Mouse (Mus musculus): ENCODE measurements around the gene Tnrc6c. TPM values are rescaled to one million over a fixed set of nuclear protein-coding genes. Genes with fewer than 3 reads are reported as not detected.
A peak's percentile ranks its signal among the peaks of the same experiment; 100 is the strongest.
"Not testable (repeated sequence)": the region's sequence is repeated elsewhere in the genome, so short reads cannot be mapped to it uniquely, and the experiment has no call there.

Tnrc6c gene
- polyA plus RNA-seq, 1 experiment from 2014 or later: 8.9 TPM

DNA sequence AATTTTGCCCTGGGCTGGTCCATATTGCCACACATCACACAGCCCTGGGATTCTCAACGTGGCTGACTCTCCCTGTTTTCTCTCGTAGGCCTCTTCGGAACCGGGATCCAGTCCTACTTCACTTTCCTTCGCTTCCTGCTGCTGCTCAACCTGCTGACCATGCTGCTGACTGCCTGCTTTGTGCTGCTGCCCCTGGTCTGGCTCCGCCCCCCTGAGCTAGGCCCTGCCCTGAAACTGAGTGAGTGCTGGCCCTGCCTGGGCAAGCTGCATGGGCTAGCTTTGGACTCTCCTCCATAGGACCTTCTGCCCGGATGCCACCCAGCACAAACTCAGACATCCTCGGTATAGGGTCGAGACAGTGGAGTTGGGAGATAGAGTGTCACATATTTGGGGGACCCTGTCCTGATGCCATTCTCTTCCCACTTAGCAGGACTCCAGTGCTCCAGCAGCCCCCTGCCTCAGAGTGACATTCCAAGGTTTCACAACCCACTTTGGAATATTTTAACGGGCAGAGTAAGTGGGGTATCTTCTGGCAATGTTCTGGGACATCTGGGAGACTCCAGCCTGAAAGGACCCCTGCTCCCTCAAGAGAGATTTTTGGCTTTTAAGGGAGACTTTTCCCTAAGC lies 129.7 kb downstream of the Tnrc6c start:
- TF ChIP-seq CTCF (IDR thresholded peaks at IDR 0.05) (no peak), EP300 (IDR thresholded peaks at IDR 0.05) (no peak)
- ATAC-seq (no peak), DNase-seq (ENCODE audit: low spot score) (peak; percentile 56)
- Histone ChIP-seq H3K4me2 (replicated peaks; ENCODE audit: low read depth, low read length) (peak overlapping the region; percentile 87), H3K27me3 (replicated peaks; ENCODE audit: insufficient read depth, low read length) (no peaks in the 10 kb centered on the region), H3K9ac (replicated peaks; ENCODE audit: low read depth) (no peak overlapping the region), H3K9me3 (ENCODE audit: low read length) (no peaks in the 10 kb centered on the region), H3K4me3 (ENCODE audit: low read depth, low read length) (no peak overlapping the region), H3K27ac (ENCODE audit: low read length) (no peak overlapping the region), H3K36me3 (ENCODE audit: insufficient read depth, low read length) (no peaks in the 10 kb centered on the region), H3K4me1 (ENCODE audit: insufficient read depth, low read depth, low read length) (peaks cover 26% of the 10 kb centered on the region; the same call in 1 of the 2 replicates)
- 40% methylated on average over 10 of the region's 10 CpGs for WGBS

DNA sequence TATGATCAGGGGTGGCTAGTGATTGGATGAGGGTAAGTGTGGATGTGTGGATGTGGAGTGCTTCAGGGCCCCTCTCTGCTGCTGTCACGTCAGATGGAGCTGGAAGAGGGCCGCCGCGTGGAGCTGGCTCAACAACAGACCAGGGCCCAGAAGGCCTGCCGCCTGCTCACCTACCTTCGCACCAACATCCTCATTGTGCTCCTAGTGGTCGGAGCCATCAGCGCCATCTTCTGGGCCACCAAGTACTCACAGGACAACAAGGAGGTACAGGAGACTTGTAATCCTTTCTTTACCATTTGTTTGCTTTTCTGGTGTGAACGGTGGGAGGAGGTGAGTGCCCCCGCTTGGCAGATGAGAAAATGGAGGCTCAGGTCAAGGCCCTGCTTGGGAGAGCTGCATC lies 132.2 kb downstream of the Tnrc6c start:
- H3K27me3 ChIP-seq (replicated peaks; ENCODE audit: insufficient read depth, low read length): no peaks in the 10 kb centered on the region
- no peak overlapping the region for H3K4me2 ChIP-seq (replicated peaks; ENCODE audit: low read depth, low read length)
- no peak overlapping the region for H3K27ac ChIP-seq (ENCODE audit: low read length)
- DNase-seq (ENCODE audit: low spot score) (peak; percentile 72), ATAC-seq (no peak)
- 10% methylated on average over 10 of the region's 10 CpGs for WGBS
- no peaks in the 10 kb centered on the region for H3K9me3 ChIP-seq (ENCODE audit: low read length)
- peak; percentile 86 for TF ChIP-seq CTCF (IDR thresholded peaks at IDR 0.05)
- TF ChIP-seq EP300 (IDR thresholded peaks at IDR 0.05): no peak
- H3K36me3 ChIP-seq (ENCODE audit: insufficient read depth, low read length): no peaks in the 10 kb centered on the region
- H3K9ac ChIP-seq (replicated peaks; ENCODE audit: low read depth): no peak overlapping the region
- no peak overlapping the region for H3K4me3 ChIP-seq (ENCODE audit: low read depth, low read length)
- H3K4me1 ChIP-seq (ENCODE audit: insufficient read depth, low read depth, low read length): peaks cover 18% of the 10 kb centered on the region; the same call in 1 of the 2 replicates

DNA sequence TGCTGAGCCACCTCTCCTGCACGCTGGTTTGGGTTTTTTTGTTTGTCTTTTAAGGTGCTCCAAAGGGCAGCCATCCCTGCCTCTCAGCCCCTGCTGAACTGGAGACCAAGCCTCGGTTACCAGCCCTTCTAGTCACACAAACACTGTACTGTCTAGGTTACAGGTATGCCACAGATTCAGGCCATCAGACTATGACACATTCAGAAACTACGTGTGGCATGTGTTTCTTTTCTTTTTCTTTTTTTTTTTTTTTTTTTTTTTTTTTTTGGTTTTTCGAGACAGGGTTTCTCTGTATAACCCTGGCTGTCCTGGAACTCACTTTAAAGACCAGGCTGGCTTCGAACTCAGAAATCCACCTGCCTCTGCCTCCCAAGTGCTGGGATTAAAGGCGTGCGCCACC lies 134.4 kb downstream of the Tnrc6c start:
- H3K27ac ChIP-seq (ENCODE audit: low read length); H3K4me3 ChIP-seq (ENCODE audit: low read depth, low read length); H3K27me3 ChIP-seq (replicated peaks; ENCODE audit: insufficient read depth, low read length); H3K4me2 ChIP-seq (replicated peaks; ENCODE audit: low read depth, low read length); DNase-seq (ENCODE audit: low spot score); H3K36me3 ChIP-seq (ENCODE audit: insufficient read depth, low read length); H3K9me3 ChIP-seq (ENCODE audit: low read length); H3K9ac ChIP-seq (replicated peaks; ENCODE audit: low read depth); H3K4me1 ChIP-seq (ENCODE audit: insufficient read depth, low read depth, low read length); ATAC-seq: not testable (repeated sequence)
- WGBS: 70% methylated on average over 7 of the region's 7 CpGs

DNA sequence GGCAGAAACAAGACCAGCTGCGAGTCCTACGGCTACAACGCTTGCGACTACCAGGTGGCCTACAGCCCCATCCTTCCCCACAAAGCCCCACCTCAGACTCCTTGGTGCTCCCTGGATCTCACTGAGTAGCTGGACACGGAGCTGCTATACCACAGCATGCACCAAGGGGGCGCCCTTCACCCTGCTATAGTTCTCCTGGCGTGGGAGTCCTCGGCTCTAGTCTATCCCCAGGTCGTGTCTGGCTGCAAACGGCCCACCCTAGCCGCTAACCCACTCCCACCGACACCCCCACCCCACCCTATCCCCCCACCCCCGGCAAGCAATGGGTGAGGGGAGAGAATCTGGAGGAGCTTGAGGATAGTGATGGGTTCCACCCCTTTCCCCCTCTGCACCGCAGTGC lies 136.2 kb downstream of the Tnrc6c start:
- WGBS: 5% methylated on average over 14 of the region's 14 CpGs
- Histone ChIP-seq H3K27me3 (replicated peaks; ENCODE audit: insufficient read depth, low read length) (no peaks in the 10 kb centered on the region), H3K4me2 (replicated peaks; ENCODE audit: low read depth, low read length) (peak overlapping the region; percentile 52), H3K4me3 (ENCODE audit: low read depth, low read length) (0 out of 2 replicates have a peak overlapping the region, but pooled peaks have one; percentile 5), H3K9ac (replicated peaks; ENCODE audit: low read depth) (no peak overlapping the region), H3K9me3 (ENCODE audit: low read length) (no peaks in the 10 kb centered on the region), H3K36me3 (ENCODE audit: insufficient read depth, low read length) (no peaks in the 10 kb centered on the region), H3K27ac (ENCODE audit: low read length) (0 out of 2 replicates have a peak overlapping the region, but pooled peaks have one; percentile 38), H3K4me1 (ENCODE audit: insufficient read depth, low read depth, low read length) (0 out of 2 replicates have a peak, but pooled peaks cover 2% of the 10 kb centered on the region)
- peak; percentile 89 for TF ChIP-seq CTCF (IDR thresholded peaks at IDR 0.05)
- TF ChIP-seq EP300 (IDR thresholded peaks at IDR 0.05): no peak
- DNase-seq (ENCODE audit: low spot score): peak; percentile 79
- ATAC-seq: peak; percentile 51

DNA sequence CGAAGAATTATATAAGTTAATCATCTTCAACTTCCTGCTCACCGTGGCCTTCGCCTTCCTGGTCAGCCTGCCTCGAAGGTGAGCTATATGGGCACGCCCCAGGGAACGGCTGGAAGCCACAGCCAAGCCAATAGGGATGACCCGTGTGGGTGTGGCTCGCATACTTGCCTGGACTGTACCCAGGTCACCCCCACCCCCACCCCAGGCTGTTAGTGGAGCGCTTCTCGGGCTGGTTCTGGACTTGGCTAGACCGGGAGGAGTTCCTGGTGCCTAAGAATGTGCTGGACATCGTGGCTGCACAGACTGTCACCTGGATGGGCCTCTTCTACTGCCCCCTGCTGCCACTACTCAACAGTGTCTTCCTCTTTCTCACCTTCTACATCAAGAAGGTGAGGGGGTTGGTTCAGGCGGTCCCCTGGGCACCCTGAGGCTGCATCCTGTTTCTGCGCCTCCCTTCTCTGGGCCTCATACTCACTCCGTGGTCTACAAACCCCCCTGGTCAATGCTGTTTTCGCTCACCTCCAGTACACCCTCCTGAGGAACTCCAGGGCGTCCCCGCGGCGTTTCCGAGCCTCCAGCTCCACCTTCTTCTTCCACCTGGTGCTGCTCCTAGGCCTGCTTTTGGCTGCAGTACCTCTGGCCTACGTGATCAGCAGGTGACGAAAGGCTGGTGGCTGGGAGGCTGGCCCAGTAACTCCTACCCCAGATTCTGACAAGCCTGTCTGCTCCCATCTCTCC lies 136.8 kb downstream of the Tnrc6c start:
- no peaks in the 10 kb centered on the region for H3K9me3 ChIP-seq (ENCODE audit: low read length)
- 0 out of 2 replicates have a peak overlapping the region, but pooled peaks have one; percentile 5 for H3K4me3 ChIP-seq (ENCODE audit: low read depth, low read length)
- peak; percentile 70 for DNase-seq (ENCODE audit: low spot score)
- H3K4me2 ChIP-seq (replicated peaks; ENCODE audit: low read depth, low read length): peak overlapping the region; percentile 52
- peak; percentile 73 for ATAC-seq
- 0 out of 2 replicates have a peak overlapping the region, but pooled peaks have one; percentile 38 for H3K27ac ChIP-seq (ENCODE audit: low read length)
- 0 out of 2 replicates have a peak, but pooled peaks cover 2% of the 10 kb centered on the region for H3K4me1 ChIP-seq (ENCODE audit: insufficient read depth, low read depth, low read length)
- TF ChIP-seq CTCF (IDR thresholded peaks at IDR 0.05) (peak; percentile 48), EP300 (IDR thresholded peaks at IDR 0.05) (no peak)
- no peaks in the 10 kb centered on the region for H3K36me3 ChIP-seq (ENCODE audit: insufficient read depth, low read length)
- no peak overlapping the region for H3K9ac ChIP-seq (replicated peaks; ENCODE audit: low read depth)
- 35% methylated on average over 20 of the region's 23 CpGs for WGBS
- no peaks in the 10 kb centered on the region for H3K27me3 ChIP-seq (replicated peaks; ENCODE audit: insufficient read depth, low read length)

DNA sequence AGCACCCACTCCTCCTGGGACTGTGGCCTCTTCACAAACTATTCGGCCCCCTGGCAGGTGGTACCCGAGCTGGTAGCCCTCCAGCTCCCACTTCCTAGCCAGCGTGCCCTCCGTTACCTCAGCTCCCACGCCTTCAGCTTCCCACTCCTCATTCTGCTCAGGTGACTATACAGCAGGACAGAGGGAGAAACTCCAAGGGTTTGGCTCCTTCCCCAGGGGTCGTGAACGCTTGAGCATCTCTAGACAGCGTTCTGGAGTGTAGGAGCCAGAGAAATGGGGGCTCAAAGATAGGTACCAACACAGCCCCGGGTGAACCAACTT lies 137.3 kb downstream of the Tnrc6c start:
- H3K9ac ChIP-seq (replicated peaks; ENCODE audit: low read depth): no peak overlapping the region
- no peaks in the 10 kb centered on the region for H3K36me3 ChIP-seq (ENCODE audit: insufficient read depth, low read length)
- H3K4me3 ChIP-seq (ENCODE audit: low read depth, low read length): no peak overlapping the region
- H3K27ac ChIP-seq (ENCODE audit: low read length): no peak overlapping the region
- H3K4me2 ChIP-seq (replicated peaks; ENCODE audit: low read depth, low read length): no peak overlapping the region
- ATAC-seq: no peak
- H3K9me3 ChIP-seq (ENCODE audit: low read length): no peaks in the 10 kb centered on the region
- TF ChIP-seq EP300 (IDR thresholded peaks at IDR 0.05) (no peak), CTCF (IDR thresholded peaks at IDR 0.05) (no peak)
- H3K27me3 ChIP-seq (replicated peaks; ENCODE audit: insufficient read depth, low read length): no peaks in the 10 kb centered on the region
- 0 out of 2 replicates have a peak, but pooled peaks cover 2% of the 10 kb centered on the region for H3K4me1 ChIP-seq (ENCODE audit: insufficient read depth, low read depth, low read length)
- no peak for DNase-seq (ENCODE audit: low spot score)
- WGBS: 91% methylated on average over 9 of the region's 9 CpGs

Data from lung, postnatal 0 days (tissue).